Mouse (Mus musculus): Measurements from ENCODE around the gene Map3k14. TPM values are rescaled to one million over a fixed set of nuclear protein-coding genes. Genes with fewer than 3 reads are reported as not detected.
A peak's percentile ranks its signal among the peaks of the same experiment; 100 is the strongest.

The Map3k14 gene
- polyA plus RNA-seq, 1 experiment from 2014 or later: 3.6 TPM

GRCm38 (mm10) chr11:103197340-103197739 lies 69.9 kb downstream of the Map3k14 start:
- H3K9me3 ChIP-seq: no peaks in the 10 kb centered on the region
- peaks cover 23% of the 10 kb centered on the region for H3K4me1 ChIP-seq (replicated peaks)
- H3K36me3 ChIP-seq: no peaks in the 10 kb centered on the region
- H3K9ac ChIP-seq: no peak overlapping the region
- H3K4me3 ChIP-seq (replicated peaks): no peak overlapping the region
- peaks cover 70% of the 10 kb centered on the region for H3K27me3 ChIP-seq (replicated peaks)
- no peak for ATAC-seq
- H3K27ac ChIP-seq: no peak overlapping the region
- 75% methylated on average over 4 of the region's 4 CpGs for WGBS
- H3K4me2 ChIP-seq (replicated peaks): no peak overlapping the region

- WGBS: 90% methylated on average over 5 of the region's 5 CpGs
- H3K4me1 ChIP-seq (replicated peaks): peaks cover 17% of the 10 kb centered on the region
- H3K9me3 ChIP-seq: no peaks in the 10 kb centered on the region
- H3K4me3 ChIP-seq (replicated peaks): no peak overlapping the region
- no peak overlapping the region for H3K9ac ChIP-seq
- no peak overlapping the region for H3K4me2 ChIP-seq (replicated peaks)
- H3K36me3 ChIP-seq: no peaks in the 10 kb centered on the region
- no peak for ATAC-seq
- H3K27ac ChIP-seq: no peak overlapping the region
- H3K27me3 ChIP-seq (replicated peaks): peaks cover 81% of the 10 kb centered on the region
These were observed 71.6 kb downstream of the Map3k14 start for GRCm38 (mm10) chr11:103195656-103196055.

GRCm38 (mm10) chr11:103195236-103195635 lies 72.0 kb downstream of the Map3k14 start:
- H3K36me3 ChIP-seq: no peaks in the 10 kb centered on the region
- H3K27me3 ChIP-seq (replicated peaks): peaks cover 82% of the 10 kb centered on the region
- H3K9me3 ChIP-seq: no peaks in the 10 kb centered on the region
- H3K4me3 ChIP-seq (replicated peaks): no peak overlapping the region
- H3K27ac ChIP-seq: no peak overlapping the region
- no peak overlapping the region for H3K9ac ChIP-seq
- peaks cover 17% of the 10 kb centered on the region for H3K4me1 ChIP-seq (replicated peaks)
- WGBS: 81% methylated on average over 18 of the region's 18 CpGs
- H3K4me2 ChIP-seq (replicated peaks): no peak overlapping the region
- no peak for ATAC-seq

GRCm38 (mm10) chr11:103193825-103194168 lies 73.5 kb downstream of the Map3k14 start:
- H3K9me3 ChIP-seq: no peaks in the 10 kb centered on the region
- peaks cover 8% of the 10 kb centered on the region for H3K4me1 ChIP-seq (replicated peaks)
- H3K9ac ChIP-seq: no peak overlapping the region
- no peaks in the 10 kb centered on the region for H3K36me3 ChIP-seq
- ATAC-seq: no peak; the same call in 1 of the 2 replicates
- WGBS: 45% methylated on average over 9 of the region's 9 CpGs
- H3K4me3 ChIP-seq (replicated peaks): no peak overlapping the region
- peaks cover 73% of the 10 kb centered on the region for H3K27me3 ChIP-seq (replicated peaks)
- H3K27ac ChIP-seq: no peak overlapping the region
- H3K4me2 ChIP-seq (replicated peaks): no peak overlapping the region

GRCm38 (mm10) chr11:103192956-103193824 lies 74.1 kb downstream of the Map3k14 start:
- WGBS: 6% methylated on average over 44 of the region's 44 CpGs
- H3K9ac ChIP-seq: no peak overlapping the region
- peak; percentile 54; the same call in 1 of the 2 replicates for ATAC-seq
- no peaks in the 10 kb centered on the region for H3K9me3 ChIP-seq
- peaks cover 67% of the 10 kb centered on the region for H3K27me3 ChIP-seq (replicated peaks)
- H3K4me2 ChIP-seq (replicated peaks): peak overlapping the region; percentile 57
- peak overlapping the region; percentile 19; the same call in 1 of the 2 replicates for H3K4me3 ChIP-seq (replicated peaks)
- 0 out of 2 replicates have a peak, but pooled peaks cover 3% of the 10 kb centered on the region for H3K4me1 ChIP-seq (replicated peaks)
- H3K36me3 ChIP-seq: no peaks in the 10 kb centered on the region
- H3K27ac ChIP-seq: no peak overlapping the region

- WGBS: 25% methylated on average over 28 of the region's 28 CpGs
- 0 out of 2 replicates have a peak, but pooled peaks cover 3% of the 10 kb centered on the region for H3K4me1 ChIP-seq (replicated peaks)
- no peak for ATAC-seq
- no peak overlapping the region for H3K9ac ChIP-seq
- no peak overlapping the region for H3K27ac ChIP-seq
- H3K9me3 ChIP-seq: no peaks in the 10 kb centered on the region
- peak overlapping the region; percentile 19; the same call in 1 of the 2 replicates for H3K4me3 ChIP-seq (replicated peaks)
- peaks cover 60% of the 10 kb centered on the region for H3K27me3 ChIP-seq (replicated peaks)
- H3K36me3 ChIP-seq: no peaks in the 10 kb centered on the region
- peak overlapping the region; percentile 57 for H3K4me2 ChIP-seq (replicated peaks)
These were observed 74.9 kb downstream of the Map3k14 start for GRCm38 (mm10) chr11:103192230-103192955.

- no peak overlapping the region for H3K4me3 ChIP-seq (replicated peaks)
- H3K9ac ChIP-seq: no peak overlapping the region
- no peaks in the 10 kb centered on the region for H3K36me3 ChIP-seq
- H3K4me2 ChIP-seq (replicated peaks): no peak overlapping the region
- WGBS: 30% methylated on average over 2 of the region's 2 CpGs
- no peak for ATAC-seq
- H3K4me1 ChIP-seq (replicated peaks): peaks cover 3% of the 10 kb centered on the region; the same call in 1 of the 2 replicates
- H3K27me3 ChIP-seq (replicated peaks): 0 out of 2 replicates have a peak, but pooled peaks cover under 1% of the 10 kb centered on the region
- H3K27ac ChIP-seq: no peak overlapping the region
- H3K9me3 ChIP-seq: no peaks in the 10 kb centered on the region
These were observed 82.4 kb downstream of the Map3k14 start for GRCm38 (mm10) chr11:103184891-103185290.

GRCm38 (mm10) chr11:103181911-103182310 lies 85.4 kb downstream of the Map3k14 start:
- no peak overlapping the region for H3K4me2 ChIP-seq (replicated peaks)
- H3K4me3 ChIP-seq (replicated peaks): no peak overlapping the region
- no peaks in the 10 kb centered on the region for H3K27me3 ChIP-seq (replicated peaks)
- no peaks in the 10 kb centered on the region for H3K36me3 ChIP-seq
- H3K4me1 ChIP-seq (replicated peaks): peaks cover 3% of the 10 kb centered on the region; the same call in 1 of the 2 replicates
- WGBS: 59% methylated on average over 3 of the region's 3 CpGs
- H3K27ac ChIP-seq: no peak overlapping the region
- no peaks in the 10 kb centered on the region for H3K9me3 ChIP-seq
- no peak overlapping the region for H3K9ac ChIP-seq
- ATAC-seq: peak; percentile 87

GRCm38 (mm10) chr11:103181349-103181748 lies 85.9 kb downstream of the Map3k14 start:
- Histone ChIP-seq H3K27ac (no peak overlapping the region), H3K4me3 (replicated peaks) (no peak overlapping the region), H3K27me3 (replicated peaks) (no peaks in the 10 kb centered on the region), H3K4me2 (replicated peaks) (no peak overlapping the region), H3K36me3 (no peaks in the 10 kb centered on the region), H3K9ac (no peak overlapping the region), H3K4me1 (replicated peaks) (peaks cover 3% of the 10 kb centered on the region; the same call in 1 of the 2 replicates), H3K9me3 (no peaks in the 10 kb centered on the region)
- ATAC-seq: no peak
- WGBS: 69% methylated on average over 9 of the region's 9 CpGs

GRCm38 (mm10) chr11:103180426-103180825 lies 86.8 kb downstream of the Map3k14 start:
- H3K9ac ChIP-seq: no peak overlapping the region
- H3K4me1 ChIP-seq (replicated peaks): peaks cover 3% of the 10 kb centered on the region; the same call in 1 of the 2 replicates
- no peaks in the 10 kb centered on the region for H3K36me3 ChIP-seq
- H3K4me3 ChIP-seq (replicated peaks): no peak overlapping the region
- 72% methylated on average over 1 of the region's 1 CpGs for WGBS
- no peak overlapping the region for H3K4me2 ChIP-seq (replicated peaks)
- no peaks in the 10 kb centered on the region for H3K9me3 ChIP-seq
- no peaks in the 10 kb centered on the region for H3K27me3 ChIP-seq (replicated peaks)
- no peak overlapping the region for H3K27ac ChIP-seq
- no peak for ATAC-seq

- no peaks in the 10 kb centered on the region for H3K36me3 ChIP-seq
- no peak overlapping the region for H3K27ac ChIP-seq
- H3K27me3 ChIP-seq (replicated peaks): no peaks in the 10 kb centered on the region; the same call in 1 of the 2 replicates
- ATAC-seq: no peak
- H3K4me3 ChIP-seq (replicated peaks): no peak overlapping the region
- 89% methylated on average over 8 of the region's 8 CpGs for WGBS
- no peaks in the 10 kb centered on the region for H3K9me3 ChIP-seq
- no peak overlapping the region for H3K4me2 ChIP-seq (replicated peaks)
- no peak overlapping the region for H3K9ac ChIP-seq
- H3K4me1 ChIP-seq (replicated peaks): peaks cover 7% of the 10 kb centered on the region; the same call in 1 of the 2 replicates
These were observed 88.5 kb downstream of the Map3k14 start for GRCm38 (mm10) chr11:103178748-103179147.

GRCm38 (mm10) chr11:103177815-103178485 lies 89.3 kb downstream of the Map3k14 start:
- 76% methylated on average over 15 of the region's 15 CpGs for WGBS
- H3K36me3 ChIP-seq: no peaks in the 10 kb centered on the region
- no peaks in the 10 kb centered on the region for H3K9me3 ChIP-seq
- ATAC-seq: no peak
- no peak overlapping the region for H3K9ac ChIP-seq
- H3K27me3 ChIP-seq (replicated peaks): peaks cover 2% of the 10 kb centered on the region; the same call in 1 of the 2 replicates
- no peak overlapping the region for H3K4me3 ChIP-seq (replicated peaks)
- H3K27ac ChIP-seq: no peak overlapping the region
- peaks cover 7% of the 10 kb centered on the region; the same call in 1 of the 2 replicates for H3K4me1 ChIP-seq (replicated peaks)
- H3K4me2 ChIP-seq (replicated peaks): no peak overlapping the region
